Mouse (Mus musculus) MEL (cell line): ENCODE measurements around the gene Eprs. TPM values are rescaled to one million over a fixed set of nuclear protein-coding genes. Genes with fewer than 3 reads are reported as not detected.

Experiments used
- DNase-seq: peaks from one replicate; pipeline ENCODE4 v3.0.0; 2011; ENCODE audit warnings: low read depth, low spot score
- H3K27ac ChIP-seq: 2 replicates; pipeline ENCODE4 v1.5.1; 2012; ENCODE audit warnings: low read depth, mild to moderate bottlenecking, control low read depth, low read length, moderate library complexity; ENCODE audit not compliant: control insufficient read depth
- H3K27me3 ChIP-seq, 2 experiments: fragments of 150-350 bp in 1 of 2; sonication (generic) in 1 of 2; 2 replicates each; pipeline ENCODE4 v1.6.1; 2012; ENCODE audit warnings: low read length in 2 of 2, mild to moderate bottlenecking in 2 of 2, improper control_type of control experiment in 1 of 2, moderate library complexity in 1 of 2; ENCODE audit not compliant: insufficient read depth in 2 of 2, control insufficient read depth in 1 of 2
- H3K36me3 ChIP-seq, 2 experiments: 2 replicates each; pipeline ENCODE4 v1.6.1; 2012 to 2014; ENCODE audit warnings: low read length in 2 of 2, improper control_type of control experiment in 1 of 2, inconsistent platforms in 1 of 2, mild to moderate bottlenecking in 1 of 2; ENCODE audit not compliant: insufficient read depth in 2 of 2, control insufficient read depth in 1 of 2
- H3K4me1 ChIP-seq, 2 experiments: fragments of 150-350 bp in 1 of 2; sonication (generic) in 1 of 2; 2 replicates each; pipeline ENCODE4 v1.6.1; 2012; ENCODE audit warnings: low read length in 2 of 2, improper control_type of control experiment in 1 of 2, mild to moderate bottlenecking in 1 of 2; ENCODE audit not compliant: insufficient read depth in 2 of 2, control insufficient read depth in 1 of 2
- H3K4me3 ChIP-seq, 2 experiments: fragments of 150-350 bp in 1 of 2; sonication (generic) in 1 of 2; 2 replicates each; pipeline ENCODE4 v1.5.1; 2012; ENCODE audit warnings: low read depth in 2 of 2, low read length in 2 of 2, mild to moderate bottlenecking in 2 of 2, moderate library complexity in 2 of 2, control low read depth in 1 of 2, improper control_type of control experiment in 1 of 2; ENCODE audit not compliant: control insufficient read depth in 1 of 2, insufficient read depth in 1 of 2
- H3K79me2 ChIP-seq: 2 replicates; pipeline ENCODE4 v1.6.1; 2012; ENCODE audit warnings: mild to moderate bottlenecking, low read length, moderate library complexity; ENCODE audit not compliant: control insufficient read depth, poor library complexity, insufficient read depth
- H3K9ac ChIP-seq: 2 replicates; pipeline ENCODE4 v1.6.1; 2012; ENCODE audit warnings: low read depth, mild to moderate bottlenecking, control low read depth, low read length, moderate library complexity; ENCODE audit not compliant: control insufficient read depth, poor library complexity, severe bottlenecking
- H3K9me3 ChIP-seq: fragments of 150-350 bp; sonication (generic); replicated peaks from 2 replicates; pipeline ENCODE4 v1.6.1; 2012; ENCODE audit warnings: mild to moderate bottlenecking, low read length, improper control_type of control experiment, moderate library complexity; ENCODE audit not compliant: insufficient read depth
- ELF1 ChIP-seq: IDR thresholded peaks from 2 replicates; pipeline ENCODE4 v1.6.1; 2014; ENCODE audit warnings: low read depth, mild to moderate bottlenecking, inconsistent platforms, low read length, improper control_type of control experiment, moderate library complexity
- ETS1 ChIP-seq: IDR thresholded peaks from 2 replicates; pipeline ENCODE4 v1.6.1; 2012; ENCODE audit warnings: low read depth, mild to moderate bottlenecking, inconsistent platforms, low read length, improper control_type of control experiment, moderate library complexity
- GABPA ChIP-seq: IDR thresholded peaks from 2 replicates; pipeline ENCODE4 v1.6.1; 2012; ENCODE audit warnings: low read depth, mild to moderate bottlenecking, inconsistent platforms, low read length, improper control_type of control experiment, moderate library complexity
- GATA1 ChIP-seq: IDR thresholded peaks from 2 replicates; pipeline ENCODE4 v1.6.1; 2011; ENCODE audit warnings: low read depth, low read length, improper control_type of control experiment
- JUND ChIP-seq: IDR thresholded peaks from 2 replicates; pipeline ENCODE4 v1.6.1; 2011; ENCODE audit warnings: low read depth, mild to moderate bottlenecking, improper control_type of control experiment, low read length
- KAT2A ChIP-seq: conservative IDR thresholded peaks from 2 replicates; pipeline ENCODE4 v1.6.1; 2012; ENCODE audit warnings: low read depth, low read length, improper control_type of control experiment, inconsistent platforms
- MEF2A ChIP-seq: IDR thresholded peaks from 2 replicates; pipeline ENCODE4 v1.6.1; 2014; ENCODE audit warnings: low read depth, mild to moderate bottlenecking, inconsistent platforms, low read length, improper control_type of control experiment; ENCODE audit not compliant: poor library complexity, insufficient replicate concordance, severe bottlenecking; ENCODE audit errors: extremely low read depth
- MYB ChIP-seq: IDR thresholded peaks from 2 replicates; pipeline ENCODE4 v1.6.1; 2011; ENCODE audit warnings: mild to moderate bottlenecking, low read depth, low read length, improper control_type of control experiment
- MYC ChIP-seq: IDR thresholded peaks from 2 replicates; pipeline ENCODE4 v1.6.1; 2011; ENCODE audit warnings: low read depth, mild to moderate bottlenecking, low read length, improper control_type of control experiment, moderate library complexity
- NELFE ChIP-seq: IDR thresholded peaks from 2 replicates; pipeline ENCODE4 v1.6.1; 2011; ENCODE audit warnings: low read depth, low read length, improper control_type of control experiment
- POLR2A ChIP-seq, 2 experiments: IDR thresholded peaks; 2 replicates each; pipeline ENCODE4 v1.6.1; 2011 to 2012; ENCODE audit warnings: low read length in 2 of 2, mild to moderate bottlenecking in 2 of 2, control low read depth in 1 of 2, improper control_type of control experiment in 1 of 2, low read depth in 1 of 2, moderate library complexity in 1 of 2; ENCODE audit not compliant: control insufficient read depth in 1 of 2, insufficient read depth in 1 of 2, poor library complexity in 1 of 2
- POLR2AphosphoS2 ChIP-seq: IDR thresholded peaks from 2 replicates; pipeline ENCODE4 v1.6.1; 2011; ENCODE audit warnings: low read length, improper control_type of control experiment
- POLR2AphosphoS5 ChIP-seq: IDR thresholded peaks from 2 replicates; pipeline ENCODE4 v1.6.1; 2012; ENCODE audit warnings: low read depth, borderline replicate concordance, mild to moderate bottlenecking, inconsistent platforms, low read length, moderate library complexity, mixed read lengths
- SIN3A ChIP-seq: IDR thresholded peaks from 2 replicates; pipeline ENCODE4 v1.6.1; 2012; ENCODE audit warnings: low read length, improper control_type of control experiment, inconsistent platforms
- TAL1 ChIP-seq: IDR thresholded peaks from 2 replicates; pipeline ENCODE4 v1.6.1; 2012; ENCODE audit warnings: mild to moderate bottlenecking, inconsistent platforms, low read length, moderate library complexity, mixed read lengths
- TCF12 ChIP-seq: IDR thresholded peaks from 2 replicates; pipeline ENCODE4 v1.6.1; 2014; ENCODE audit warnings: low read depth, mild to moderate bottlenecking, inconsistent platforms, low read length, improper control_type of control experiment, moderate library complexity
- ZKSCAN1 ChIP-seq: IDR thresholded peaks from 2 replicates; pipeline ENCODE4 v1.6.1; 2012; ENCODE audit warnings: low read depth, mild to moderate bottlenecking, inconsistent platforms, low read length, improper control_type of control experiment, moderate library complexity
- ZMIZ1 ChIP-seq: IDR thresholded peaks from 2 replicates; pipeline ENCODE4 v1.6.1; 2012; ENCODE audit warnings: low read depth, mild to moderate bottlenecking, inconsistent platforms, low read length, improper control_type of control experiment, moderate library complexity
- ZNF384 ChIP-seq: IDR thresholded peaks from 2 replicates; pipeline ENCODE4 v1.6.1; 2012; ENCODE audit warnings: low read depth, mild to moderate bottlenecking, inconsistent platforms, low read length, improper control_type of control experiment
- polyA plus RNA-seq, 2 experiments: library from polyadenylated mRNA; stranded (reverse) in 1 of 2; unstranded in 1 of 2; fragments of >175 nt in 1 of 2; fragments of >200 nt in 1 of 2; gene quantifications; 2 replicates each; pipeline versions ENCODE4 v1.2.1 to v1.2.4; 2012; ENCODE audit warnings: low replicate concordance in 2 of 2, low read depth in 1 of 2; ENCODE audit not compliant: insufficient read length in 2 of 2, insufficient read depth in 1 of 2, missing spikeins in 1 of 2
- total RNA-seq: library from RNA; depleted of rRNA; stranded (reverse); fragments of 300-350 nt; gene quantifications from 2 replicates; pipeline ENCODE4 v1.2.3, GENCODE M21; 2012

The Eprs gene
- total and polyA plus RNA-seq, 3 experiments = 177 to 355 (median 177) TPM

- H3K4me3 ChIP-seq = no peak overlapping the region
- no peaks in the 10 kb centered on the region for H3K4me1 ChIP-seq
- no peaks in the 10 kb centered on the region for H3K27me3 ChIP-seq
- no peak for TF ChIP-seq POLR2A (IDR thresholded peaks at IDR 0.05; ENCODE audit: control insufficient read depth in 1 of 2, insufficient read depth in 1 of 2, low read depth in 1 of 2, low read length in 2 of 2, poor library complexity in 1 of 2)
- TF ChIP-seq SIN3A = no peak
- no peak for TF ChIP-seq ZMIZ1
- no peak for TF ChIP-seq MYB
- no peak for TF ChIP-seq ETS1
- no peak overlapping the region for H3K9ac ChIP-seq
- no peak for DNase-seq
- H3K9me3 ChIP-seq = no peaks in the 10 kb centered on the region
- H3K27ac ChIP-seq = no peak overlapping the region
- H3K36me3 ChIP-seq = no peaks in the 10 kb centered on the region
- no peaks in the 10 kb centered on the region for H3K79me2 ChIP-seq
Observed at GRCm38 (mm10) chr1:185353351-185353750, 9.5 kb upstream of the Eprs start.

GRCm38 (mm10) chr1:185354731-185355130 lies 8.1 kb upstream of the Eprs start:
- H3K27me3 ChIP-seq = no peaks in the 10 kb centered on the region
- H3K4me3 ChIP-seq = no peak overlapping the region
- no peak for DNase-seq
- no peak overlapping the region for H3K27ac ChIP-seq
- TF ChIP-seq ZNF384 (no peak), NELFE (no peak), JUND (no peak), POLR2AphosphoS2 (no peak), POLR2AphosphoS5 (no peak), ZMIZ1 (no peak), TCF12 (no peak), GATA1 (no peak), TAL1 (no peak)
- H3K9ac ChIP-seq = no peak overlapping the region
- no peaks in the 10 kb centered on the region for H3K9me3 ChIP-seq
- H3K79me2 ChIP-seq = no peaks in the 10 kb centered on the region
- no peaks in the 10 kb centered on the region for H3K4me1 ChIP-seq
- H3K36me3 ChIP-seq = no peaks in the 10 kb centered on the region

- Histone ChIP-seq H3K4me3 (no peak overlapping the region), H3K9ac (no peak overlapping the region), H3K36me3 (no peaks in the 10 kb centered on the region), H3K4me1 (no peaks in the 10 kb centered on the region), H3K9me3 (no peaks in the 10 kb centered on the region), H3K27ac (no peak overlapping the region), H3K27me3 (no peaks in the 10 kb centered on the region), H3K79me2 (no peaks in the 10 kb centered on the region)
- no peak for DNase-seq
- no peak for TF ChIP-seq ETS1
- no peak for TF ChIP-seq ZKSCAN1
- TF ChIP-seq MYB = no peak
- no peak for TF ChIP-seq GATA1
- no peak for TF ChIP-seq KAT2A
- no peak for TF ChIP-seq ZNF384
- TF ChIP-seq ELF1 = no peak
- no peak for TF ChIP-seq GABPA
- no peak for TF ChIP-seq MYC
- no peak for TF ChIP-seq TAL1
- no peak for TF ChIP-seq MEF2A
Observed at GRCm38 (mm10) chr1:185356246-185356645, 6.6 kb upstream of the Eprs start.
